Comparison of ENCODE assay signal across 20 mouse cellular contexts in genomic region chr7:6477633-6478032, GRCm38 (mm10). TPM values are rescaled to one million over a fixed set of nuclear protein-coding genes. Genes with fewer than 3 reads are reported as not detected.
A peak's percentile ranks its signal among the peaks of the same experiment; 100 is the strongest.
DNase-seq lines count a peak whose midpoint lies in the region; TF ChIP-seq lines count a peak whose summit lies in the region.
"Not testable (repeated sequence)": the region's sequence is repeated elsewhere in the genome, so short reads cannot be mapped to it uniquely, and the experiment has no call there.
"Had no signal": no experiment of that assay in that cellular context is flagged by ENCODE, and none has a peak within 500 bp of the region (broad histone marks: within the 10 kb centered on the region; RNA-seq: fewer than 3 reads in every experiment).

No protein-coding gene starts in this region.

- not testable (repeated sequence) for H3K4me3 ChIP-seq in kidney, adult 2 months (ENCODE audit: insufficient read depth, low read depth, low read length)

- peak; percentile 44 to 45 for DNase-seq in adrenal gland, adult (ENCODE audit: inconsistent age in 2 of 2, low spot score in 1 of 2)
- DNase-seq in kidney, adult 11 months = peak; percentile 75
- DNase-seq in kidney, adult 2 months = peak; percentile 73
- peak; percentile 83 for DNase-seq in kidney, adult 9 months
- DNase-seq in kidney, postnatal 14 days = peak; percentile 26
- peak; percentile 69 for DNase-seq in kidney, postnatal 36 days
- peak; percentile 6 for DNase-seq in ovary, adult 18-20 months (ENCODE audit: low spot score)

- TF ChIP-seq CTCF in kidney, adult 2 months (conservative IDR thresholded peaks at IDR 0.05; ENCODE audit: insufficient read depth, insufficient read length, low read depth, low read length) = not testable (repeated sequence)

- H3K27ac ChIP-seq in kidney, adult 2 months (ENCODE audit: insufficient read depth, low read depth, low read length) = not testable (repeated sequence)

- not testable (repeated sequence) for H3K4me1 ChIP-seq in kidney, adult 2 months (ENCODE audit: control insufficient read depth, insufficient read depth, low read length)

- not testable (repeated sequence) for H3K36me3 ChIP-seq in kidney, adult 2 months (ENCODE audit: control insufficient read depth, insufficient read depth, low read length)

- WGBS in kidney, adult 2 months = 56% methylated on average over 2 of the region's 2 CpGs

- TF ChIP-seq POLR2A in kidney, adult 2 months (IDR thresholded peaks at IDR 0.05; ENCODE audit: low read depth, low read length) = not testable (repeated sequence)

- H3K27me3 ChIP-seq in kidney, adult 2 months (replicated peaks; ENCODE audit: control insufficient read depth, insufficient read depth, low read length) = not testable (repeated sequence)

RNA-seq across cellular contexts. Expression of gene Olfr5, which starts 9.1 kb away (rescaled TPM):
- not detected in 2 replicates for polyA plus RNA-seq in kidney, adult 2 months (2012; rRNA removed)
- polyA plus RNA-seq: activated CD4-positive, CD25-positive, alpha-beta regulatory T cell, adult 4 months; adrenal gland, adult 2 months; brain, embryonic 14.5 days; CD4-positive, CD25-positive, alpha-beta regulatory T cell, adult 4 months; embryonic facial prominence, embryonic 11.5 days; embryonic facial prominence, embryonic 13.5 days; embryonic facial prominence, embryonic 15.5 days; erythroblast, embryonic 14.5 days; forebrain, embryonic 10.5 days; forebrain, embryonic 12.5 days; forebrain, embryonic 14.5 days; G1E; Patski had no signal

RNA-seq across cellular contexts. Expression of gene Olfr1346, which starts 10.7 kb away (rescaled TPM):
- polyA plus RNA-seq in kidney, adult 2 months (2012; rRNA removed) = not detected in 2 replicates
- polyA plus RNA-seq: activated CD4-positive, CD25-positive, alpha-beta regulatory T cell, adult 4 months; adrenal gland, adult 2 months; brain, embryonic 14.5 days; CD4-positive, CD25-positive, alpha-beta regulatory T cell, adult 4 months; embryonic facial prominence, embryonic 11.5 days; embryonic facial prominence, embryonic 13.5 days; embryonic facial prominence, embryonic 15.5 days; erythroblast, embryonic 14.5 days; forebrain, embryonic 10.5 days; forebrain, embryonic 12.5 days; forebrain, embryonic 14.5 days; G1E; Patski had no signal

RNA-seq across cellular contexts. Expression of gene Olfr1336, which starts 21.7 kb away (rescaled TPM):
- polyA plus RNA-seq in kidney, adult 2 months (2012; rRNA removed) = not detected in 2 replicates
- polyA plus RNA-seq: adrenal gland, adult 2 months; brain, embryonic 14.5 days; embryonic facial prominence, embryonic 11.5 days; embryonic facial prominence, embryonic 13.5 days; embryonic facial prominence, embryonic 15.5 days; erythroblast, embryonic 14.5 days; forebrain, embryonic 10.5 days; forebrain, embryonic 12.5 days; forebrain, embryonic 14.5 days; G1E had no signal

RNA-seq across cellular contexts. Expression of gene Olfr1347, which starts 21.9 kb away (rescaled TPM):
- not detected in 2 replicates for polyA plus RNA-seq in kidney, adult 2 months (2012; rRNA removed)
- polyA plus RNA-seq: activated CD4-positive, CD25-positive, alpha-beta regulatory T cell, adult 4 months; adrenal gland, adult 2 months; brain, embryonic 14.5 days; CD4-positive, CD25-positive, alpha-beta regulatory T cell, adult 4 months; embryonic facial prominence, embryonic 11.5 days; embryonic facial prominence, embryonic 13.5 days; embryonic facial prominence, embryonic 15.5 days; erythroblast, embryonic 14.5 days; forebrain, embryonic 10.5 days; forebrain, embryonic 12.5 days; forebrain, embryonic 14.5 days; G1E; Patski had no signal

RNA-seq across cellular contexts. Expression of gene Olfr1348, which starts 30.9 kb away (rescaled TPM):
- not detected in 2 replicates for polyA plus RNA-seq in kidney, adult 2 months (2012; rRNA removed)
- polyA plus RNA-seq: adrenal gland, adult 2 months; brain, embryonic 14.5 days; CD4-positive, CD25-positive, alpha-beta regulatory T cell, adult 4 months; embryonic facial prominence, embryonic 11.5 days; embryonic facial prominence, embryonic 13.5 days; embryonic facial prominence, embryonic 15.5 days; erythroblast, embryonic 14.5 days; forebrain, embryonic 10.5 days; forebrain, embryonic 12.5 days; forebrain, embryonic 14.5 days; G1E; Patski had no signal

Comparison
In these comparisons a context has a peak if more than half of its experiments do, and no peak if none do; other contexts are left out.
1. DNase-seq: peak in every context shown above with its lines; median percentile 83 in kidney, adult 9 months; 75 in kidney, adult 11 months; 73 in kidney, adult 2 months; 69 in kidney, postnatal 36 days; 44 in adrenal gland, adult; 26 in kidney, postnatal 14 days; 6 in ovary, adult 18-20 months.